ENCODE assay signal across 8 mouse cellular contexts in the genomic region with DNA sequence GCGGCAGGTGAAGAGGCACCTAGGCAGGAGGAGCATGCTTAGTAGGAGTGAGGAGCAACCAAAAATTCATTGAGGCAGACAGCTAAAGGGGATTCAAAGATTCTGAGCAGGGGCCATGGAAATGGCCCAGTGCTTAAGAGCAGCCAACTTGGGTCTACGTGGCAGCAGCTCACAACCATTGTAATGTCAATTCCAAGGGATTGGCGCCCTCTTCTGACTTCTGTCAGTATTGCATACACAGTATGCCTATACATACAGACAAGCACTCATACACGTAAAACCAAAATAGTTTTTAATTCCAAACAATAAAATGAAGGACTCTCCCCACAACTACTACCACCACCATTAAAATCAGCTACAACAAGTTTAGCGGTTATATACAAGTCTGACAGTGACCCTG.
DNase-seq lines count a peak whose midpoint lies in the region; ATAC-seq and TF ChIP-seq lines count a peak whose summit lies in the region.
"Had no signal": no experiment of that assay in that cellular context is flagged by ENCODE, and none has a peak within 500 bp of the region (broad histone marks: within the 10 kb centered on the region; RNA-seq: fewer than 3 reads in every experiment).

No protein-coding gene starts in this region.

- H3K27ac ChIP-seq in kidney, embryonic 14.5 days (ENCODE audit: low read depth, low read length): no peak overlapping the region
- no peak overlapping the region for H3K27ac ChIP-seq in CH12.LX (ENCODE audit: insufficient read depth, low read depth)
- H3K27ac ChIP-seq in embryonic facial prominence, embryonic 11.5 days (replicated peaks; ENCODE audit: low read depth, low read length): no peak overlapping the region
- H3K27ac ChIP-seq: macrophage had no signal

- no peak for TF ChIP-seq EP300 in CH12.LX (IDR thresholded peaks at IDR 0.05; ENCODE audit: low read length)

- H3K9ac ChIP-seq in kidney, embryonic 14.5 days (ENCODE audit: low read depth, low read length): no peak overlapping the region
- H3K9ac ChIP-seq in CH12.LX (ENCODE audit: insufficient read depth, low read depth): no peak overlapping the region
- no peak overlapping the region for H3K9ac ChIP-seq in embryonic facial prominence, embryonic 11.5 days (replicated peaks; ENCODE audit: low read length)

- no peak for TF ChIP-seq POLR2A in CH12.LX (IDR thresholded peaks at IDR 0.05; ENCODE audit: low read depth, low read length)

- dilution Hi-C loops in CH12.LX (cut with MboI; ENCODE audit: extremely low pct_ligation_motif_present, extremely low pct_unique_long_range_greater_than_20kb, low sequenced_read_pairs): no loop called here

- peak; percentile 56 to 68 for TF ChIP-seq CTCF in CH12.LX (conservative IDR thresholded peaks at IDR 0.05 in 1 of 2, IDR thresholded peaks at IDR 0.05 in 1 of 2; ENCODE audit: low read depth in 2 of 2, low read length in 2 of 2)

- H3K4me2 ChIP-seq in kidney, embryonic 14.5 days (replicated peaks; ENCODE audit: low read depth, low read length): no peak overlapping the region
- H3K4me2 ChIP-seq in CH12.LX (ENCODE audit: insufficient read depth, low read depth, poor library complexity, severe bottlenecking): no peak overlapping the region
- no peak overlapping the region for H3K4me2 ChIP-seq in embryonic facial prominence, embryonic 11.5 days (ENCODE audit: low read depth, low read length)

- ATAC-seq in kidney, embryonic 14.5 days (ENCODE audit: low FRiP score, low TSS enrichment): no peak
- ATAC-seq in embryonic facial prominence, embryonic 11.5 days (replicated peaks; ENCODE audit: insufficient number of reproducible peaks, low FRiP score, low TSS enrichment, low read depth): no peak

- in situ Hi-C loops in CH12.LX (cut with MboI; ENCODE audit: low pct_ligation_motif_present, low pct_unique_long_range_greater_than_20kb, low sequenced_read_pairs): loop anchor here (10.0 kb wide), 1 partner anchor 245 kb away; no protein-coding TSS in a partner anchor

- DNase-seq in kidney, adult 9 months: peak; percentile 66
- DNase-seq in CH12.LX (ENCODE audit: extremely low read depth): peak; percentile 70
- peak; percentile 57 for DNase-seq in NIH3T3 (ENCODE audit: low read depth)
- peak; percentile 65 for DNase-seq in embryonic facial prominence, embryonic 11.5 days (ENCODE audit: low spot score)
- peak; percentile 68 for DNase-seq in lung, postnatal 14 days
- DNase-seq in thymus, postnatal 25 days: peak; percentile 47

- no peaks in the 10 kb centered on the region for H3K9me3 ChIP-seq in kidney, embryonic 14.5 days (ENCODE audit: control insufficient read depth, low read length)
- no peaks in the 10 kb centered on the region for H3K9me3 ChIP-seq in CH12.LX (replicated peaks; ENCODE audit: low read length)
- no peaks in the 10 kb centered on the region for H3K9me3 ChIP-seq in embryonic facial prominence, embryonic 11.5 days (replicated peaks; ENCODE audit: control insufficient read depth, low read length)

- WGBS in kidney, embryonic 14.5 days: 81% methylated on average over 5 of the region's 5 CpGs
- WGBS in embryonic facial prominence, embryonic 11.5 days: 71% methylated on average over 5 of the region's 5 CpGs

- TF ChIP-seq RAD21 in CH12.LX (IDR thresholded peaks at IDR 0.05; ENCODE audit: low read depth, low read length): peak; percentile 74

- H3K36me3 ChIP-seq in kidney, embryonic 14.5 days (ENCODE audit: control insufficient read depth, insufficient read depth, low read length): no peaks in the 10 kb centered on the region
- peaks cover 9 to 72% of the 10 kb centered on the region in 2 experiments for H3K36me3 ChIP-seq in CH12.LX (replicated peaks in 1 of 2; ENCODE audit: control insufficient read depth in 1 of 2, insufficient read depth in 1 of 2, low read length in 1 of 2)
- H3K36me3 ChIP-seq in embryonic facial prominence, embryonic 11.5 days (replicated peaks; ENCODE audit: control insufficient read depth, insufficient read depth, low read depth, low read length): no peaks in the 10 kb centered on the region

- H3K4me1 ChIP-seq in kidney, embryonic 14.5 days (ENCODE audit: control insufficient read depth, insufficient read depth, low read length): 0 out of 2 replicates have a peak, but pooled peaks cover 3% of the 10 kb centered on the region
- peaks cover 7 to 19% of the 10 kb centered on the region in 2 experiments; a peak in 3 of 4 replicates for H3K4me1 ChIP-seq in CH12.LX (ENCODE audit: control insufficient read depth in 1 of 2, insufficient read depth in 2 of 2)
- no peaks in the 10 kb centered on the region for H3K4me1 ChIP-seq in embryonic facial prominence, embryonic 11.5 days (ENCODE audit: control insufficient read depth, insufficient read depth, low read length)

- no peak overlapping the region for H3K4me3 ChIP-seq in kidney, embryonic 14.5 days (ENCODE audit: low read length)
- H3K4me3 ChIP-seq in CH12.LX (replicated peaks in 1 of 3; ENCODE audit: low read depth in 2 of 3, low read length in 2 of 3, poor library complexity in 1 of 3): no peak overlapping the region
- no peak overlapping the region for H3K4me3 ChIP-seq in embryonic facial prominence, embryonic 11.5 days (ENCODE audit: low read depth, low read length)

- no peaks in the 10 kb centered on the region for H3K79me2 ChIP-seq in CH12.LX (replicated peaks; ENCODE audit: control insufficient read depth, extremely low read depth, insufficient read depth, poor library complexity, severe bottlenecking)

- H3K27me3 ChIP-seq in kidney, embryonic 14.5 days (ENCODE audit: control insufficient read depth, insufficient read depth, low read length): no peaks in the 10 kb centered on the region
- H3K27me3 ChIP-seq in CH12.LX (replicated peaks): no peaks in the 10 kb centered on the region
- H3K27me3 ChIP-seq in embryonic facial prominence, embryonic 11.5 days (ENCODE audit: control insufficient read depth, insufficient read depth, low read length): no peaks in the 10 kb centered on the region

TF ChIP-seq in CH12.LX, 34 proteins besides CTCF, POLR2A, EP300 and RAD21:
- TF ChIP-seq USF2 (conservative IDR thresholded peaks at IDR 0.05; ENCODE audit: low read depth, low read length): no peak
- peak; percentile 35; the same call in 1 of the 2 replicates for TF ChIP-seq ZC3H11A (IDR thresholded peaks at IDR 0.05; ENCODE audit: low read depth, low read length)
- TF ChIP-seq SMC3 (IDR thresholded peaks at IDR 0.05; ENCODE audit: low read depth, low read length): peak; percentile 66
